Mouse (Mus musculus) thymus, adult 2 months (tissue): Measurements from ENCODE around the gene Eras.

ENCODE experiments used
- CTCF ChIP-seq: fragments of 200-500 bp; IDR thresholded peaks from 2 replicates; pipeline ENCODE4 v1.5.1; 2012; ENCODE audit warnings: mild to moderate bottlenecking, control low read depth, low read length, moderate library complexity, borderline replicate concordance; ENCODE audit not compliant: control insufficient read depth, poor library complexity, insufficient read depth; ENCODE audit errors: extremely low read depth
- POLR2A ChIP-seq: fragments of 200-500 bp; IDR thresholded peaks from 2 replicates; pipeline ENCODE4 v1.6.1; 2012; ENCODE audit warnings: mild to moderate bottlenecking, low read length, control low read depth, moderate library complexity; ENCODE audit not compliant: control insufficient read depth, poor library complexity, insufficient read depth; ENCODE audit errors: extremely low read depth

GRCm38 (mm10) chrX:7947108-7947899, 18.9 kb upstream of the Eras start, which contains the start of gene Hdac6:
- TF ChIP-seq CTCF (no peak), POLR2A (no peak)
